Mouse (Mus musculus) bone marrow, adult 2 months (tissue): Measurements from ENCODE around the gene Zfp534. TPM values are rescaled to one million over a fixed set of nuclear protein-coding genes. Genes with fewer than 3 reads are reported as not detected.
"Not testable (repeated sequence)": the region's sequence is repeated elsewhere in the genome, so short reads cannot be mapped to it uniquely, and the experiment has no call there.

Experiments
- H3K27ac ChIP-seq: fragments of 200-500 bp; 2 replicates; pipeline ENCODE4 v1.5.1; 2012; ENCODE audit warnings: low read depth, mild to moderate bottlenecking, control low read depth, inconsistent platforms, low read length; ENCODE audit not compliant: control insufficient read depth, poor library complexity, insufficient read depth
- H3K4me1 ChIP-seq: fragments of 200-500 bp; 2 replicates; pipeline ENCODE4 v1.6.1; 2011; ENCODE audit warnings: low read length; ENCODE audit not compliant: control insufficient read depth, insufficient read depth
- H3K4me3 ChIP-seq: fragments of 200-500 bp; replicated peaks from 2 replicates; pipeline ENCODE3; 2011; ENCODE audit warnings: mild to moderate bottlenecking, low read depth, low read length, control low read depth; ENCODE audit not compliant: control insufficient read depth
- WGBS: fragments of 180-500 bp; shearing (Covaris S2); methylation state at CpG from one replicate; pipeline ENCODE4 v1.1.7; 2018; 5-methylcytosine and 5-hydroxymethylcytosine counted together
- polyA plus RNA-seq: library from polyadenylated mRNA; stranded (reverse); fragments of >200 nt; gene quantifications from 2 replicates; pipeline ENCODE4 v1.2.4, GENCODE M21; 2011; ENCODE audit warnings: low replicate concordance; ENCODE audit not compliant: missing spikeins, insufficient read depth, insufficient read length

Gene Zfp534
- polyA plus RNA-seq: 2.3 TPM in 1 of 2 replicates, not detected in the other

DNA sequence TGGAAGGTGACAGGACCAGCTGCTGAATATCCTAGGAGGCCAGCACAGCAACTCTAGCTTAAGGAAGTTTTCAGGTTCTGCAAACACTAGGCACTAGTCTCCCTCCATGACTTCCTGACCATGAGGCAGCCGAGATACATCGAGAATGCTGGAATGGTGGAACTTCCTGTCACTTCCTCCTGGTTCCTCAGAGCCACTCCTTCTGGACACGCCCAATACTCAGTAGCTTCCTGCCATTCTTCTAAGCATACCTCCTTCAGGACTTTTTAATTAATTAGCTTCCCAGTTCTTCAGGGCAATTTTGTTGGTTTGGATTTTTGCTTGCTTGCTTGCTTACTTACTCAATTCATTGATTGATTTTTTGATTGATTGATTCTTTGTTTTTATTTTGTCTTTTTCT lies at the start of gene Zfp534:
Zfp534 (minus strand) TSS at position 101 of the 400 bp plus-strand sequence.
- 71% methylated on average over 3 of the region's 3 CpGs for WGBS
- H3K27ac ChIP-seq, H3K4me1 ChIP-seq, H3K4me3 ChIP-seq: not testable (repeated sequence)

DNA sequence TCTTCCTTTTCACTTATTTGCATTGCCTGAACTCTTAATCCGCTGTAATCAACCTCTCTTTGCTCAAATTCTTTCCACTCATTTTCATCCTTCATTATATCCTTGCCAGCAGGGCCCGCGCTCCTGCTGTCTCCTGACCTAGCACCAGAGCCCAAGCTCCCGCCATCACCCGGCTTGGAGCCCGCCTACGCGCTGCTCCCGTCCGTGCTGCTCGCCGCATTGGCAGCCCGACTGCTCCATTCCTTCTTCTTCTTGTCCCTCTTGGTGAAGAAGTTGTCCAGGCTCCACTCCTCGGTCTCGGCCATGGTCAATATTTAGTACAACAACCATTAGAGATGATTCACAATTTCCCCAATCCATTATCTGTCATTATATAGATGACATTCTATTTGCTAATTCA lies 43.9 kb upstream of the Zfp534 start:
- H3K4me3 ChIP-seq, H3K27ac ChIP-seq, H3K4me1 ChIP-seq: not testable (repeated sequence)
- WGBS: 87% methylated on average over 14 of the region's 15 CpGs

DNA sequence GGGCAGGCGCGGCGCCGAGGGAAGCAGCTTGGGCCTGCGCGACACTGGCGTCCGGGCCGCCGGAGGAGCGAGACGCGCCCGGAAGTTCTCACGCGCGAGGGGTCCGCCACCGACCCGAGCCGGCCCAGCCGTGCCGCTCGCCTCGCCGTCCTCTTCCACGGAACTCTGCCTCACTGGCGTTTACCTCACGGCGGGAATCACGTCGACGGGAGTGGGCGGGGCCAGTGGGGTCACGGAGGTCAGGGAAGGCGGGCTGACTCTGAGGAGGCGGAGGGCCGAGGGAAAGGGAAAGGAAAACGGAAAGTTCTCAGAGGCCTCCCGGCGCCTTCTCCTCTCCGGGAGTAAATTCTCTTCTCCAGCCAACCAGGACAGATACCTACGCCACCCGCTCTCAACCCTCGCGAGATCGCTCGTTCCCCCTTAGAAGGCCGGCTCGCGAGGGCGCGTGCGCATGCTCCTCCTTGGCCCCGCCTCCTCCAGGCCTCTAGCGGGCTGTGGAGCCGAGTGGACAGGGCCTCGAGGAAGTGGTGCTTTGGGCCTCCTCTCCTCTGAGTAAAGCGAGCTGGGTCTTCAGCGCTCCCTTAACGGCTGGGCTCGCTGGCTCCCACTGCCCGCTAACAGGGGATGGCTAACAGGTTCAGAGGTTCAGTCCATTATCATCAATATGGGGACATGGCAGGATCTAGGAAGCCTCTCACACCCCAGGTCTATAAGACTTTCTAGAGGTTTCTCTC lies 36.5 kb upstream of the Zfp534 start:
- peak overlapping the region; percentile 47 for H3K4me3 ChIP-seq
- H3K27ac ChIP-seq, H3K4me1 ChIP-seq: not testable (repeated sequence)
- WGBS: 38% methylated on average over 63 of the region's 63 CpGs

DNA sequence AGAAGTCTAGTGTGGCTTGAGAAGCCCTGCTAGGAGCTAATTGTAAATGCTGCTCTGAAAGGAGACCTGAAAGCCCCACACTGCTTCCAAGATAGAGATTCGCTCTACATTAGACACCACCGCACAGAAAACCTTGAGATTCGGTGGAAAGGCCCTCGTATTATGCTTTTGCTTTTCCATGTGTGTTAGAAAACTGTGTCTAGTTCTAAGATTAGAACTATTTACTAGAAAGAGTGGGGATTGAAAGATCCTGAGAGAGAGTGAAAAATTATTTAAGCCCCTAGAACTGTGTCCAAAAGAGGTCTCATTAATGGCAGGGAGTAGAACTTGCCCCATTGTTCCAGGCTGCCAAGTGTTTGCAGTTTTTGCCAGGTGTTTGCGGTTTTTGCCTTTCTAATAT lies 47.1 kb downstream of the Zfp534 start:
- not testable (repeated sequence) for H3K27ac ChIP-seq, H3K4me3 ChIP-seq, H3K4me1 ChIP-seq
- whole genome bisulfite sequencing: 76% methylated on average over 5 of the region's 5 CpGs

GRCm38 (mm10) chr4:147647407-147647806 lies 54.9 kb downstream of the Zfp534 start:
- H3K4me3 ChIP-seq, H3K4me1 ChIP-seq: not testable (repeated sequence)
- no CpG with 5 or more reads among the region's 3 CpGs for WGBS

GRCm38 (mm10) chr4:147642413-147642812 lies 59.9 kb downstream of the Zfp534 start, which contains the start of gene Zfp979:
Gene Zfp979, minus strand, starts transcription at chr4:147642513.
- H3K4me1 ChIP-seq, H3K27ac ChIP-seq, H3K4me3 ChIP-seq: not testable (repeated sequence)
- no CpG with 5 or more reads among the region's 6 CpGs for WGBS

More at GRCm38 (mm10) chr4:147647407-147647806, 54.9 kb downstream of the Zfp534 start:
- H3K27ac ChIP-seq: not testable (repeated sequence)

DNA sequence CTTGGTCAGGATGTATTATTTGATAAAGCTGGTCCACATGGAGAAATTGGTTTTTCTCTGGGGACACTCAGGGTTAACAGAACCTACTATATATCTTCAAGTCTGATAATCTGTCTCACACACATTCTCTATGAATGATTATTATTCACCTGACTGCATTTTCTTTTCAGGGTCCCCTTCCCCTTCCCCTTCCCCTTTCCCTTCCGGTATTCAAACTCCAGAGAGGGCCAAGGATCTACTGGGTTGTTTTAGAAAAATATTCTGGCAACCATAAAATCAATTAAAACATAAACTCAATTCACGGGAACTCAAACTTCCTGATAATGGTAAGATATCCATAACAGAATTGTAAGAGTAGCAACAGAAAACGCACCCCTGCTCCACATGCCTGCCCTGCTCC lies 60.4 kb downstream of the Zfp534 start:
- not testable (repeated sequence) for H3K27ac ChIP-seq, H3K4me3 ChIP-seq, H3K4me1 ChIP-seq
- WGBS: 41% methylated on average over 2 of the region's 3 CpGs

DNA sequence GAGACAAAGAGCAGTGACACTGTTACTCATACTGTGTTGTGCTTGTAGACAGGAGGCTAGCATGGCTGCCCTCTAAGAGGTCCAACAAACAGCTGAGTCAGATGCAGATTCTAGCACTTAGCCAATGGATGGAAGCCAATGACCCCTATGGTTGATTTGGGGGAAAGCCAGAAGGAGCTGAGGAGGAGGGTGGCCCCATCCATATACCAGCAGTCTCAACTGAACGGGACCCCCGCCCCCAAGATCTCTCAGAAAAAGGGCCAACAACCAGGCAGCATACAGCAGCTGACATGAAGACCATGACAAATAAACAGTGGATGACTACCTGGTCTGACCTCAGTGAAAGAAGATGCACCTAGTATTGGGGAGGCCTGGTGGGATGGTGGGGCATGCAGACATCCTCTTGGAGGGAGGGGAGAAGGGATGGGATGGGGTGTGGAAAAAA lies 68.5 kb downstream of the Zfp534 start:
- H3K4me1 ChIP-seq, H3K4me3 ChIP-seq, H3K27ac ChIP-seq: not testable (repeated sequence)
- WGBS: no CpG with 5 or more reads among the region's 2 CpGs

Other genes starting within 250 kb of the Zfp534 start
- 4.2 TPM in 1 of 2 replicates, not detected in the other for gene Zfp982, start 210.1 kb downstream of the Zfp534 start, polyA plus RNA-seq
- gene Gm16503, start 162.3 kb downstream of the Zfp534 start, polyA plus RNA-seq: 0.60 and 0.68 TPM in 2 replicates
- gene Zfp985, start 149.3 kb downstream of the Zfp534 start, polyA plus RNA-seq: 0.82 TPM in 1 of 2 replicates, not detected in the other
- 0.86 and 6.6 TPM in 2 replicates for gene Zfp979, start 60.0 kb downstream of the Zfp534 start, polyA plus RNA-seq
- 6.1 and 13.8 TPM in 2 replicates for gene Zfp984, start 107.2 kb upstream of the Zfp534 start, polyA plus RNA-seq
- 2.0 and 4.5 TPM in 2 replicates for gene Zfp933, start 145.8 kb upstream of the Zfp534 start, polyA plus RNA-seq
- gene Miip, start 166.3 kb upstream of the Zfp534 start, polyA plus RNA-seq: 88.5 and 129 TPM in 2 replicates
- 2.1 and 3.3 TPM in 2 replicates for gene Fv1, start 166.4 kb upstream of the Zfp534 start, polyA plus RNA-seq
- gene Mfn2, start 202.2 kb upstream of the Zfp534 start, polyA plus RNA-seq: 12.1 and 23.5 TPM in 2 replicates
- gene Plod1, start 234.2 kb upstream of the Zfp534 start, polyA plus RNA-seq: 5.6 and 10.2 TPM in 2 replicates
- gene 2510039O18Rik, start 238.3 kb upstream of the Zfp534 start, polyA plus RNA-seq: 12.4 and 19.6 TPM in 2 replicates